Mouse (Mus musculus): ENCODE measurements around the gene Adprhl2.

Adprhl2 gene

DNA sequence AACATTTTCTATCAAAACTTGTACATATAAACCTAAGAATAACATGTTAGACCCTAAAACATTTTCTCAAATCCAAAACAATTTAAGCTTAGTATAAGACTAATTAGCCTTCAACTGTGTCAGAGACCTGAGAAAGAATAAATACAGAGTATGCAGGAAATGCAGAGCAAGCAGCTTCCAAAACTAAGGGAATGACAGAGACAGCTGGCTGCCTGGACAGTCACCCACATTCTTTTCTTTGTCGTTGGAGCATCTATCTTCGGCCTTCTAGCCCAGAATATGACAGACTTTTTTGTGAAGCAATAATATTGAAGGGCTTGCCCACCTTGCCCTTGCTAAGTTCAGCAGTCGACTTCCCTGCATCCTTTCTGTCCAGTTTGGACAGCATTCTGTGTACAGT, 52.2 kb downstream of the Adprhl2 start:
- no peak for DNase-seq (ENCODE audit: low read depth)
